Mouse (Mus musculus): Measurements from ENCODE around the gene Kmo. TPM values are rescaled to one million over a fixed set of nuclear protein-coding genes. Genes with fewer than 3 reads are reported as not detected.

Gene Kmo
- polyA plus RNA-seq, 1 experiment from 2014 or later = not detected

- H3K27me3 ChIP-seq (ENCODE audit: control insufficient read depth, insufficient read depth, low read depth, low read length) = no peaks in the 10 kb centered on the region
- no peaks in the 10 kb centered on the region for H3K9me3 ChIP-seq (replicated peaks; ENCODE audit: control insufficient read depth, low read length, poor library complexity, severe bottlenecking)
- H3K27ac ChIP-seq (ENCODE audit: low read length) = no peak overlapping the region
- H3K4me3 ChIP-seq (ENCODE audit: low read depth, low read length) = no peak overlapping the region
- WGBS = 88% methylated on average over 11 of the region's 11 CpGs
- H3K9ac ChIP-seq (ENCODE audit: low read depth, low read length) = no peak overlapping the region
- no peak overlapping the region for H3K4me2 ChIP-seq (ENCODE audit: low read length)
- H3K4me1 ChIP-seq (ENCODE audit: control insufficient read depth, insufficient read depth, low read length) = no peaks in the 10 kb centered on the region
- ATAC-seq = no peak
- H3K36me3 ChIP-seq (ENCODE audit: control insufficient read depth, insufficient read depth, low read length) = peaks cover 10% of the 10 kb centered on the region
Measured at GRCm38 (mm10) chr1:175602231-175602630, 17.9 kb upstream of the Kmo start.

- no peak overlapping the region for H3K27ac ChIP-seq (ENCODE audit: low read length)
- no peaks in the 10 kb centered on the region for H3K27me3 ChIP-seq (ENCODE audit: control insufficient read depth, insufficient read depth, low read depth, low read length)
- H3K4me2 ChIP-seq (ENCODE audit: low read length) = no peak overlapping the region
- H3K9me3 ChIP-seq (replicated peaks; ENCODE audit: control insufficient read depth, low read length, poor library complexity, severe bottlenecking) = no peaks in the 10 kb centered on the region
- H3K4me3 ChIP-seq (ENCODE audit: low read depth, low read length) = no peak overlapping the region
- H3K9ac ChIP-seq (ENCODE audit: low read depth, low read length) = no peak overlapping the region
- ATAC-seq = peak; percentile 63
- H3K4me1 ChIP-seq (ENCODE audit: control insufficient read depth, insufficient read depth, low read length) = no peaks in the 10 kb centered on the region
- 69% methylated on average over 6 of the region's 6 CpGs for WGBS
- peaks cover 14% of the 10 kb centered on the region for H3K36me3 ChIP-seq (ENCODE audit: control insufficient read depth, insufficient read depth, low read length)
Measured at GRCm38 (mm10) chr1:175603390-175603789, 16.8 kb upstream of the Kmo start.

- Histone ChIP-seq H3K4me3 (ENCODE audit: low read depth, low read length) (no peak overlapping the region), H3K9ac (ENCODE audit: low read depth, low read length) (no peak overlapping the region), H3K9me3 (replicated peaks; ENCODE audit: control insufficient read depth, low read length, poor library complexity, severe bottlenecking) (no peaks in the 10 kb centered on the region), H3K27me3 (ENCODE audit: control insufficient read depth, insufficient read depth, low read depth, low read length) (no peaks in the 10 kb centered on the region), H3K27ac (ENCODE audit: low read length) (no peak overlapping the region), H3K4me1 (ENCODE audit: control insufficient read depth, insufficient read depth, low read length) (no peaks in the 10 kb centered on the region), H3K36me3 (ENCODE audit: control insufficient read depth, insufficient read depth, low read length) (peaks cover 22% of the 10 kb centered on the region), H3K4me2 (ENCODE audit: low read length) (no peak overlapping the region)
- WGBS = 93% methylated on average over 6 of the region's 6 CpGs
- ATAC-seq = no peak
Measured at GRCm38 (mm10) chr1:175607308-175607707, 12.9 kb upstream of the Kmo start.

- no peak overlapping the region for H3K27ac ChIP-seq (ENCODE audit: low read length)
- H3K9ac ChIP-seq (ENCODE audit: low read depth, low read length) = no peak overlapping the region
- H3K9me3 ChIP-seq (replicated peaks; ENCODE audit: control insufficient read depth, low read length, poor library complexity, severe bottlenecking) = no peaks in the 10 kb centered on the region
- H3K4me2 ChIP-seq (ENCODE audit: low read length) = no peak overlapping the region
- no peak for ATAC-seq
- WGBS = 89% methylated on average over 18 of the region's 18 CpGs
- H3K27me3 ChIP-seq (ENCODE audit: control insufficient read depth, insufficient read depth, low read depth, low read length) = no peaks in the 10 kb centered on the region
- no peaks in the 10 kb centered on the region for H3K4me1 ChIP-seq (ENCODE audit: control insufficient read depth, insufficient read depth, low read length)
- no peak overlapping the region for H3K4me3 ChIP-seq (ENCODE audit: low read depth, low read length)
- peaks cover 19% of the 10 kb centered on the region for H3K36me3 ChIP-seq (ENCODE audit: control insufficient read depth, insufficient read depth, low read length)
Measured at GRCm38 (mm10) chr1:175607838-175608585, 12.2 kb upstream of the Kmo start.

GRCm38 (mm10) chr1:175608708-175609107, 11.5 kb upstream of the Kmo start:
- H3K4me3 ChIP-seq (ENCODE audit: low read depth, low read length) = no peak overlapping the region
- H3K36me3 ChIP-seq (ENCODE audit: control insufficient read depth, insufficient read depth, low read length) = peaks cover 22% of the 10 kb centered on the region
- no peaks in the 10 kb centered on the region for H3K9me3 ChIP-seq (replicated peaks; ENCODE audit: control insufficient read depth, low read length, poor library complexity, severe bottlenecking)
- no peak overlapping the region for H3K27ac ChIP-seq (ENCODE audit: low read length)
- no peaks in the 10 kb centered on the region for H3K4me1 ChIP-seq (ENCODE audit: control insufficient read depth, insufficient read depth, low read length)
- H3K27me3 ChIP-seq (ENCODE audit: control insufficient read depth, insufficient read depth, low read depth, low read length) = no peaks in the 10 kb centered on the region
- H3K9ac ChIP-seq (ENCODE audit: low read depth, low read length) = no peak overlapping the region
- no peak for ATAC-seq
- WGBS = 99% methylated on average over 3 of the region's 3 CpGs
- H3K4me2 ChIP-seq (ENCODE audit: low read length) = no peak overlapping the region

GRCm38 (mm10) chr1:175614992-175615391, 5.2 kb upstream of the Kmo start:
- no peak overlapping the region for H3K4me2 ChIP-seq (ENCODE audit: low read length)
- no peak overlapping the region for H3K4me3 ChIP-seq (ENCODE audit: low read depth, low read length)
- no peak overlapping the region for H3K9ac ChIP-seq (ENCODE audit: low read depth, low read length)
- no peaks in the 10 kb centered on the region for H3K27me3 ChIP-seq (ENCODE audit: control insufficient read depth, insufficient read depth, low read depth, low read length)
- H3K36me3 ChIP-seq (ENCODE audit: control insufficient read depth, insufficient read depth, low read length) = peaks cover 39% of the 10 kb centered on the region
- no peak overlapping the region for H3K27ac ChIP-seq (ENCODE audit: low read length)
- WGBS = 88% methylated on average over 9 of the region's 9 CpGs
- no peaks in the 10 kb centered on the region for H3K4me1 ChIP-seq (ENCODE audit: control insufficient read depth, insufficient read depth, low read length)
- ATAC-seq = no peak
- no peaks in the 10 kb centered on the region for H3K9me3 ChIP-seq (replicated peaks; ENCODE audit: control insufficient read depth, low read length, poor library complexity, severe bottlenecking)

GRCm38 (mm10) chr1:175623656-175624055, 3.5 kb downstream of the Kmo start:
- H3K9me3 ChIP-seq (replicated peaks; ENCODE audit: control insufficient read depth, low read length, poor library complexity, severe bottlenecking) = no peaks in the 10 kb centered on the region
- peaks cover 14% of the 10 kb centered on the region for H3K4me1 ChIP-seq (ENCODE audit: control insufficient read depth, insufficient read depth, low read length)
- no peaks in the 10 kb centered on the region for H3K27me3 ChIP-seq (ENCODE audit: control insufficient read depth, insufficient read depth, low read depth, low read length)
- H3K36me3 ChIP-seq (ENCODE audit: control insufficient read depth, insufficient read depth, low read length) = 0 out of 2 replicates have a peak, but pooled peaks cover 2% of the 10 kb centered on the region
- no peak overlapping the region for H3K9ac ChIP-seq (ENCODE audit: low read depth, low read length)
- H3K27ac ChIP-seq (ENCODE audit: low read length) = no peak overlapping the region
- no peak for ATAC-seq
- H3K4me3 ChIP-seq (ENCODE audit: low read depth, low read length) = no peak overlapping the region
- no peak overlapping the region for H3K4me2 ChIP-seq (ENCODE audit: low read length)
- WGBS = 87% methylated on average over 6 of the region's 6 CpGs

GRCm38 (mm10) chr1:175625257-175625879, 5.2 kb downstream of the Kmo start, which contains the start of gene Fh1:
TSS of gene Fh1 (minus strand) at chr1:175625635.
- H3K27ac ChIP-seq (ENCODE audit: low read length) = peak within 1 kb of the TSS; percentile 79
- H3K4me1 ChIP-seq (ENCODE audit: control insufficient read depth, insufficient read depth, low read length) = peaks cover 14% of the 10 kb centered on the region
- ATAC-seq = peak; percentile 100
- no peaks in the 10 kb centered on the region for H3K36me3 ChIP-seq (ENCODE audit: control insufficient read depth, insufficient read depth, low read length)
- under 1% methylated on average over 56 of the region's 58 CpGs for WGBS
- no peaks in the 10 kb centered on the region for H3K27me3 ChIP-seq (ENCODE audit: control insufficient read depth, insufficient read depth, low read depth, low read length)
- peak within 1 kb of the TSS; percentile 90 for H3K4me2 ChIP-seq (ENCODE audit: low read length)
- peak within 1 kb of the TSS; percentile 58 for H3K4me3 ChIP-seq (ENCODE audit: low read depth, low read length)
- H3K9ac ChIP-seq (ENCODE audit: low read depth, low read length) = peak within 1 kb of the TSS; percentile 81
- H3K9me3 ChIP-seq (replicated peaks; ENCODE audit: control insufficient read depth, low read length, poor library complexity, severe bottlenecking) = no peaks in the 10 kb centered on the region

Measured in midbrain, embryonic 16.5 days (tissue).